Mouse (Mus musculus) brain, embryonic 14.5 days (tissue): ENCODE measurements at regions not wholly inside any gene's neighbourhood (a gene's known extent, or its start where the extent isn't known, plus 50 kb on each side); places are given as distances from the start of the nearest gene placed in this dataset.

Experiments used
- DNase-seq: peaks from one replicate; pipeline ENCODE4 v3.0.0-alpha.2; 2011; ENCODE audit warnings: low read depth
- CTCF ChIP-seq: fragments of 200-500 bp; IDR thresholded peaks from 2 replicates; pipeline ENCODE4 v1.5.1; 2012; ENCODE audit warnings: inconsistent platforms, mild to moderate bottlenecking, moderate library complexity, borderline replicate concordance; ENCODE audit not compliant: insufficient read depth, insufficient read length; ENCODE audit errors: extremely low read depth
- POLR2A ChIP-seq: fragments of 200-500 bp; IDR thresholded peaks from 2 replicates; pipeline ENCODE4 v1.6.1; 2012; ENCODE audit warnings: mild to moderate bottlenecking, inconsistent platforms, borderline replicate concordance; ENCODE audit not compliant: poor library complexity, insufficient read depth, insufficient read length, severe bottlenecking; ENCODE audit errors: extremely low read depth

GRCm38 (mm10) chr1:25921184-25921583 is 91.7 kb upstream of the Adgrb3 start:
- TF ChIP-seq POLR2A (no peak), CTCF (no peak)
- DNase-seq = peak; percentile 15

- peak; percentile 62 for DNase-seq
- TF ChIP-seq CTCF (peak; percentile 12; the same call in 1 of the 2 replicates), POLR2A (no peak)
These were observed 64.7 kb upstream of the Adgrb3 start for GRCm38 (mm10) chr1:25894169-25894568.

- no peak for TF ChIP-seq CTCF
- no peak for TF ChIP-seq POLR2A
- DNase-seq = peak; percentile 91
These were observed 63.5 kb upstream of the Adgrb3 start for GRCm38 (mm10) chr1:25892970-25893369.

- TF ChIP-seq CTCF (no peak), POLR2A (no peak)
These were observed 62.7 kb upstream of the Adgrb3 start for GRCm38 (mm10) chr1:25892026-25892739.

GRCm38 (mm10) chr1:25888004-25888403 is 58.5 kb upstream of the Adgrb3 start:
- no peak for TF ChIP-seq CTCF
- no peak for TF ChIP-seq POLR2A
- DNase-seq = no peak

More at GRCm38 (mm10) chr1:25892026-25892739, 62.7 kb upstream of the Adgrb3 start:
- peak; percentile 97 for DNase-seq

GRCm38 (mm10) chr1:25885049-25885448 is 55.5 kb upstream of the Adgrb3 start:
- no peak for DNase-seq
- TF ChIP-seq POLR2A (no peak), CTCF (no peak)
